Mouse (Mus musculus) adrenal gland, postnatal 10 days (tissue): Measurements from ENCODE around the gene Iqcf1. TPM values are rescaled to one million over a fixed set of nuclear protein-coding genes. Genes with fewer than 3 reads are reported as not detected.
"Not testable (repeated sequence)": the region's sequence is repeated elsewhere in the genome, so short reads cannot be mapped to it uniquely, and the experiment has no call there.

ENCODE experiments used
- DNase-seq: peaks from one replicate; pipeline ENCODE4 v3.0.0; 2021; ENCODE audit warnings: mixed read lengths
- total RNA-seq, 2 experiments: library from RNA; stranded (reverse); gene quantifications; 2 replicates each; pipeline ENCODE4 v1.2.3; 2021

Gene Iqcf1
- total RNA-seq, 2 experiments from 2014 or later: not detected

GRCm38 (mm10) chr9:106482578-106483115, 17.1 kb upstream of the Iqcf1 start:
- no peak for DNase-seq

GRCm38 (mm10) chr9:106483136-106483535, 16.6 kb upstream of the Iqcf1 start:
- no peak for DNase-seq

GRCm38 (mm10) chr9:106483606-106484005, 16.2 kb upstream of the Iqcf1 start:
- no peak for DNase-seq

- DNase-seq: no peak
Measured at GRCm38 (mm10) chr9:106485076-106485475, 14.7 kb upstream of the Iqcf1 start.

- DNase-seq: not testable (repeated sequence)
Measured at GRCm38 (mm10) chr9:106487602-106488001, 12.2 kb upstream of the Iqcf1 start.

GRCm38 (mm10) chr9:106501846-106502245, 2.1 kb downstream of the Iqcf1 start:
- DNase-seq: no peak

- no peak for DNase-seq
Measured at GRCm38 (mm10) chr9:106504246-106504645, 4.5 kb downstream of the Iqcf1 start.

- DNase-seq: no peak
Measured at GRCm38 (mm10) chr9:106509356-106509755, 9.6 kb downstream of the Iqcf1 start.

GRCm38 (mm10) chr9:106512729-106513450, 13.1 kb downstream of the Iqcf1 start:
- no peak for DNase-seq

GRCm38 (mm10) chr9:106513566-106513965, 13.8 kb downstream of the Iqcf1 start:
- DNase-seq: no peak

- no peak for DNase-seq
Measured at GRCm38 (mm10) chr9:106514273-106514672, 14.5 kb downstream of the Iqcf1 start, which contains the start of gene Iqcf5. Gene Iqcf5, plus strand, starts transcription at chr9:106514573.

GRCm38 (mm10) chr9:106519433-106519832, 19.7 kb downstream of the Iqcf1 start:
- DNase-seq: no peak

GRCm38 (mm10) chr9:106519909-106520308, 20.1 kb downstream of the Iqcf1 start:
- no peak for DNase-seq

- DNase-seq: peak; percentile 13
Measured at GRCm38 (mm10) chr9:106531833-106532232, 32.1 kb downstream of the Iqcf1 start.

GRCm38 (mm10) chr9:106534296-106534695, 34.5 kb downstream of the Iqcf1 start:
- DNase-seq: no peak

GRCm38 (mm10) chr9:106534975-106535374, 35.2 kb downstream of the Iqcf1 start:
- DNase-seq: no peak

Other genes starting within 250 kb of the Iqcf1 start
- gene Poc1a, start 218.9 kb upstream of the Iqcf1 start, total RNA-seq: 1 to 10 TPM; 7.3 to 8.8 TPM
- gene Dusp7, start 131.3 kb upstream of the Iqcf1 start, total RNA-seq: 10 to 100 TPM; 21.0 to 26.1 TPM
- 100 to 1,000 TPM; 485 to 490 TPM for gene Rpl29, start 70.5 kb upstream of the Iqcf1 start, total RNA-seq
- gene Acy1, start 61.6 kb upstream of the Iqcf1 start, total RNA-seq: 10 to 100 TPM; 21.3 to 23.1 TPM
- gene Abhd14b, start 52.5 kb upstream of the Iqcf1 start, total RNA-seq: 10 to 100 TPM; 30.7 to 32.6 TPM
- gene Abhd14a, start 52.3 kb upstream of the Iqcf1 start, total RNA-seq: 10 to 100 TPM; 20.6 to 24.6 TPM
- gene Pcbp4, start 46.7 kb upstream of the Iqcf1 start, total RNA-seq: 10 to 100 TPM; 28.6 to 42.5 TPM
- under 1 TPM; 0.27 to 0.48 TPM for gene Gpr62, start 34.0 kb upstream of the Iqcf1 start, total RNA-seq
- gene Rrp9, start 24.0 kb upstream of the Iqcf1 start, total RNA-seq: 10 to 100 TPM; 25.9 to 37.0 TPM
- 10 to 100 TPM; 14.4 to 28.6 TPM for gene Parp3, start 23.0 kb upstream of the Iqcf1 start, total RNA-seq
- gene Iqcf5, start 14.6 kb downstream of the Iqcf1 start, total RNA-seq: not detected
- not detected for gene Iqcf3, start 61.7 kb downstream of the Iqcf1 start, total RNA-seq
- gene Iqcf4, start 71.0 kb downstream of the Iqcf1 start, total RNA-seq: not detected
- gene Iqcf6, start 126.6 kb downstream of the Iqcf1 start, total RNA-seq: not detected
- not detected for gene Grm2, start 156.1 kb downstream of the Iqcf1 start, total RNA-seq
- gene Tex264, start 186.0 kb downstream of the Iqcf1 start, total RNA-seq: 10 to 100 TPM; 76.4 to 79.0 TPM